Mouse (Mus musculus): ENCODE data around the gene Gm11232.
A peak's percentile ranks its signal among the peaks of the same experiment; 100 is the strongest.

Gene Gm11232

GRCm38 (mm10) chr4:71757865-71758264 lies at the start of gene Gm11232:
TSS of gene Gm11232 (minus strand) at chr4:71757965.
- ATAC-seq (ENCODE audit: low TSS enrichment) = no peak

- ATAC-seq (ENCODE audit: low TSS enrichment) = no peak
Observed at GRCm38 (mm10) chr4:71805977-71806534, 48.3 kb upstream of the Gm11232 start.

GRCm38 (mm10) chr4:71765529-71765928 lies 7.8 kb upstream of the Gm11232 start:
- no peak for ATAC-seq (ENCODE audit: low TSS enrichment)

- peak; percentile 31 for ATAC-seq (ENCODE audit: low TSS enrichment)
Observed at GRCm38 (mm10) chr4:71765071-71765470, 7.3 kb upstream of the Gm11232 start.

GRCm38 (mm10) chr4:71756441-71757221 lies 1.1 kb downstream of the Gm11232 start:
- ATAC-seq (ENCODE audit: low TSS enrichment) = no peak

- no peak for ATAC-seq (ENCODE audit: low TSS enrichment)
Observed at GRCm38 (mm10) chr4:71745741-71746140, 12.0 kb downstream of the Gm11232 start.

- ATAC-seq (ENCODE audit: low TSS enrichment) = no peak
Observed at GRCm38 (mm10) chr4:71736529-71736928, 21.2 kb downstream of the Gm11232 start.

GRCm38 (mm10) chr4:71735261-71735660 lies 22.5 kb downstream of the Gm11232 start:
- peak; percentile 94 for ATAC-seq (ENCODE audit: low TSS enrichment)

GRCm38 (mm10) chr4:71729401-71729800 lies 28.4 kb downstream of the Gm11232 start:
- ATAC-seq (ENCODE audit: low TSS enrichment) = no peak

- no peak for ATAC-seq (ENCODE audit: low TSS enrichment)
Observed at GRCm38 (mm10) chr4:71727611-71728010, 30.2 kb downstream of the Gm11232 start.

- no peak for ATAC-seq (ENCODE audit: low TSS enrichment)
Observed at GRCm38 (mm10) chr4:71727056-71727455, 30.7 kb downstream of the Gm11232 start.

- ATAC-seq (ENCODE audit: low TSS enrichment) = no peak
Observed at GRCm38 (mm10) chr4:71725889-71726288, 31.9 kb downstream of the Gm11232 start.

Measured in frontal cortex, adult (tissue).